Mouse (Mus musculus): Measurements from ENCODE around the gene Glmp.
A peak's percentile ranks its signal among the peaks of the same experiment; 100 is the strongest.

GRCm38 (mm10) chr3:88296561-88297318 lies 28.1 kb upstream of the Glmp start, which contains the start of the genes Tsacc and Cct3:
- TF ChIP-seq ELF1 (IDR thresholded peaks at IDR 0.05; ENCODE audit: low read depth, low read length) (no peak; the same call in 1 of the 2 replicates), USF2 (conservative IDR thresholded peaks at IDR 0.05; ENCODE audit: low read depth, low read length) (no peak), CTCF (conservative IDR thresholded peaks at IDR 0.05 in 1 of 2, IDR thresholded peaks at IDR 0.05 in 1 of 2; ENCODE audit: low read depth in 2 of 2, low read length in 2 of 2) (0 out of 4 replicates have a peak, but pooled peaks of 1 of the 2 experiments have one; percentile 9), HCFC1 (IDR thresholded peaks at IDR 0.05; ENCODE audit: low read depth, low read length) (peak; percentile 85), MAX (IDR thresholded peaks at IDR 0.05; ENCODE audit: low read length) (peak; percentile 47; the same call in 1 of the 2 replicates), IRF4 (IDR thresholded peaks at IDR 0.05; ENCODE audit: low read depth, low read length) (peak; percentile 26; the same call in 1 of the 2 replicates), SIN3A (IDR thresholded peaks at IDR 0.05; ENCODE audit: low read length) (peak; percentile 79; the same call in 1 of the 2 replicates), MXI1 (IDR thresholded peaks at IDR 0.05; ENCODE audit: low read depth, low read length) (no peak), EP300 (IDR thresholded peaks at IDR 0.05; ENCODE audit: low read length) (no peak), POLR2A (IDR thresholded peaks at IDR 0.05; ENCODE audit: low read depth, low read length) (peak; percentile 94)
